Mouse (Mus musculus) left cerebral cortex, postnatal 14 days (tissue): ENCODE data around the gene Htr5b. TPM values are rescaled to one million over a fixed set of nuclear protein-coding genes. Genes with fewer than 3 reads are reported as not detected.
A peak's percentile ranks its signal among the peaks of the same experiment; 100 is the strongest.

Experiments used
- DNase-seq, 2 experiments: peaks; one replicate each; pipeline ENCODE4 v3.0.0; 2021 to 2022; ENCODE audit warnings: low spot score in 2 of 2, mixed read lengths in 1 of 2
- intact Hi-C: fragments of 180-260 bp; cut with DNase I; formaldehyde crosslinking; loops from one replicate; pipeline ENCODE4 v1.15.1; 2025
- total RNA-seq, 2 experiments: library from RNA; stranded (reverse); gene quantifications; 2 replicates each; pipeline ENCODE4 v1.2.3; 2021

Gene Htr5b
- total RNA-seq, 2 experiments from 2014 or later: 1.8 to 4.4 TPM

DNA sequence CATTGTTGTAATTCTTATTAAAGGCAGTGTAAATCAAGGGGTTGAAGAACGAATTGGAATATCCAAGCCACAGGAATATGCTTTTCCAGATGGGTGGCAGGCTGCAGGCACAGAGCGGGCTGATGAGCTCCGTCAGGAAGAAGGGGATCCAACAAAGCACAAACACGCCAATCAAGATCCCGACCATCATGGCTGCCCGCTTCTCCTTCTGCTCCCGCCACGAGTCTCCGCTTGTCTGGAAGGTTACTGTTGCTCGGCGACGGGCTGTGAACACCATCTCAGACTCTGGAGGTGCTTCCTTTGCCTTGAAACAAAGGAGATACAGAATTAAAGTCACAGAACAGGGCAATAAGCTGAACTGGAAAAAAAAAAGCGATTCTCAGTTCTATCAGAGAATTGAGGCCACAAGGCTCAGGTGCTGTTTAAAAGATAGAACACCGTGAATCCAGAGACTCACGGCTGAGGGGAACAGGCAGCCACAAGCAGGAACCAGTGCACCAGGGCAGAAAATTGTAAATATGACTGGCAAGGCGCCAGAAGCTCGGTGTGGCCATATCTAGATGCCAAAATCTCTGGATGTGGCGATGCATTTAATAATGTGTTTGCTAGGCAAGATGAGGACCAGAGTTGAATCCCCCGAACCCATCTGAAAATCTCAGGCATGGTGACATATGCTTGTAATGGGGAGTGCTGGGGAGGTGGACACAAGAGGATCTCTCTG, 17.7 kb downstream of the Htr5b start:
- intact Hi-C loops: no loop called here
- no peak for DNase-seq

DNA sequence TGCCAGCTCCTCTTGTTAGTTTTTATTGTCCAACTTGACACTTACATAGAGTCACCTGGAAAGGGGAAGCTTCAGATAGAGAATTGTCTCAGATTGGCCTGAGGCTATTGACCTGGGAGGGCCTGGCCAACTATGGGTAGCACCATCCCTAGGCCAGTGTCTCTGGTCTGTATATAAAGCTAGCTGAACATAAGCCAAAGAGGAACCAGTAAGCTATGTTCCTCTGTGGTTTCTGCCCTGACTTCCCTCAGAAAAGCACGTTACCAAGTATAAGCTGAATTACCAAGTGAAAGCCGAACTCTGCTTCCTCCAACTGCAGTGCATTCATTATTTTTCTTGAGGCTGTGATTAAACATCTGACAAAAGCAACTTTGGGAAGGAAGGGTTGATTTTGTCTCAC, 19.5 kb downstream of the Htr5b start:
- intact Hi-C loops: no loop called here
- no peak for DNase-seq

DNA sequence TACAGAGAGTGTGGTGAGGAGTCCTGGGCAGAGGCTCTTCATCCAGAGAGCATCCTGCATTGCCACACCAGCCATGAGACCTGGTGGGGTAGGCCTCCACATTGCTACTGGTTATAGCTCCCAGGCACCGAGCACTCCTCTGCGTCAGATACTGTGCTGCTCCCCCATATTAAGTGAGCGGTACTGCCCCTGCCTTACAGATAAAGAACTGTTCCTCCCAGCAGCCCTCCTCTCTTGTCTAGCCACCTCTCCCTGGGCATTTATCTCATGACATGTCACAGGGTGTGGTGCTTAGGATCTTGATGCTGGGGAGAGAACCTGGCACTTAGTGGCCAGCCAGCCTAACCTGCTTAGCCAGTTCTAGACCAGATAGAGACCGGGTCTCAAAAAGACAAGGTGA, 31.2 kb downstream of the Htr5b start:
- no peak for DNase-seq
- intact Hi-C loops: no loop called here

DNA sequence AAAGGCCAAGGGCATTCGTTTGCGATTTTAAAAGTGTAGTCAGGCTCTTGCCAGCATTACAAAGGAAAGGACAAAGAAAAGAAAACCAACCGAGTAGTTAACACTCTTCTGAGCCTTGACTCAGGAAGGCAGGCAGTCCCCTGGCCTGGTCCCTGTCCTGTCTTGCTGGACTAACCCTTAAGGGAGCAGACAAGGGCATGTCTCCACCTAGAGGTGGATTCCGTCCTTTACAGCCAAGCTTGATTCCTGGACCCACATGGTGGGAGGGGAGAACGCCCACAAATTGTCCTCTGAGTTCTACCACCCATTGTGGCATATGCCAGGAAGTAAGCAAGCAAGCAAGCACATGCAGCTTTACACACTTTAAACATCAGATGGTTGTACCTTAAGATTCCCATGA, 38.0 kb downstream of the Htr5b start:
- intact Hi-C loops: loop anchor here (5.0 kb wide), 1 partner anchor 43 kb away; no protein-coding TSS in a partner anchor
- peak; percentile 25 to 40 for DNase-seq

DNA sequence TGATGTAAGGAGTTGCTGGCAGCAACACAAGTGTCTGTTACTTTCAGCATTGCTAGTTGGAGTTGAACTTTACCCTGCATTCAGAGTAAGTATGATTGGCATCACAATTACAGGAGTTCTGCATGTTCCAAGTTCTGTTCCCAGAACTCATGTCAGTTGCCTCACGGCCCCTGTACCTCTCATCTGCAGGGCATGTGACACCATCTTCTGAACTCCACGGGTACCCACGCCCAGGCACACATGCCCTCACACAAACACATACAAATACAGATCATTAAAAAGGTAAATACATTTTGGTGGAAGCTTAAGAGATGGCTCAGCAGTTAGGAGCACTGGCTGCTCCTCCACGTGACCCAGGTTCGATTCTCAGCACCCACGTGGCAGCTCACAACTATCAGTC, 41.5 kb downstream of the Htr5b start:
- intact Hi-C loops: no loop called here
- DNase-seq: no peak

DNA sequence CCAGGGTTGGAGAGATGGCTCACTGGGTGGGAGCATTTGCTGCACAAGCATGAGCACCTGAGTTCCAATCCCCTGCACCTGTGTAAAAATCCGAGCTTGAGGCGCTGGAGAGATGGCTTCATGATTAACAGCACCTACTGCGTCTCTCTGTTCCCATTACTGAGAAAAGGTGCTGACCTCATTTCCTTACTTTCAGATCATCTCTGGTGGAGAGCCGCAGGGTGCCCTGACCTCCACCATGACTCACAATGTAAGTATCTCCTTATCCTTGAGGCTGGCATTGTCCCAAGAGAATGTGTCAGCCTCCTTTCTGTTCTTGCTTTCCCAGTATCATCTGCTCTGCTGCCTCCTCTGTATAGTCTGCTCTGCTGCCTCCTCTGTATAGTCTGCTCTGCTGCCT, 45.2 kb downstream of the Htr5b start:
- intact Hi-C loops: no loop called here
- DNase-seq: no peak

DNA sequence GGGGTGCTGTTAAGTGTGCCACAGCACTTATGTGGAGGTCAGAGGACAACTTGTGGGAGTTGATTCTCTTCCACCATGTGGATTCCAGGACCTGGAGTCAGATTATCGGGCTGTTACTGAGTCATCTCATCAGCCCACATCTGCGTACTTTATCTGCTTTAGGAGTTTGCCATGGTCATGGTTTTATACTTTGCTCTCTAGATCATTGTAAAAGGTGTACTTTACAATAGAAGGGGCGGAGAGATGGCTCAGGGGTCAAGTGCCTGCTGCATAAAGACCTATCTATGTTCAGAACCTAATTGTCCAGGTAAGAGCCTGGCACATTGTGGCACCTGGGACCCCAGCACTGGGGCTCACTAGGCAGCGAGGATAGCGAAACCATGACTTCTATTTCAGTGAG, 48.9 kb downstream of the Htr5b start:
- intact Hi-C loops: no loop called here
- DNase-seq: no peak

DNA sequence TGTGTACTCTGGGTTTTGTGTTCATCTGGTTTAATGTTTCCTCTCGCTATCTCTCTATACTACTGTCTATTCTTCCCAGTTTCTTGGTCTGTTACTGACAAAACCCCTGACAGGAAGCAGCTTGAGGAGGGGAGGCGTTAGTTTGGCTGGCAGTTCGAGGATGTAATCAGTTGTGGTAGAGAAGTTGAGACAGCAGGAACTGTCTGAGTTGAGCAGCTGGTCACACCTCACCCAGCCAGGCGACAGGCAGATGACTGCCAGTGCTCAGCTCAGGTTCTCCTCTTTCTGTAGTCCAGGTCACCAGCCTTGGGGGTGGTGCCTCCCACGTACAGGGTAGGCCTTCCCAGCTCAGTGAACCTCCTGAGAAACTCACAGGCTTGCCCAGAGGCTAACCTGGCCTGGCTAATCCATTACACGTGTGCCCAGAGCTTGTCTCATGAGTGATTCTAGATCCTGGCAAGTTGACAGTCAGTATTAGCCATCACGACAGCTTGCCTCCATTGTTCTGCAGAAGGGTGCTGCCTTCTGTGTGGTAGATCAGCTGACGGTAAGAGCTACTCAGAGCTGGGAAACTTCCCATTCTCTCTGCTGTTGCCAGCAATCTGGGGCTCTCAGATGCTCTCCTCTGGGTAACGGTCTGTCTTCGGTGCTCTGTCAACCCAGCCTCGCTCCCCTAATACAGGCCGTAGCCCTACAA, 49.8 kb downstream of the Htr5b start:
- DNase-seq: peak; percentile 21 to 57
- intact Hi-C loops: no loop called here

DNA sequence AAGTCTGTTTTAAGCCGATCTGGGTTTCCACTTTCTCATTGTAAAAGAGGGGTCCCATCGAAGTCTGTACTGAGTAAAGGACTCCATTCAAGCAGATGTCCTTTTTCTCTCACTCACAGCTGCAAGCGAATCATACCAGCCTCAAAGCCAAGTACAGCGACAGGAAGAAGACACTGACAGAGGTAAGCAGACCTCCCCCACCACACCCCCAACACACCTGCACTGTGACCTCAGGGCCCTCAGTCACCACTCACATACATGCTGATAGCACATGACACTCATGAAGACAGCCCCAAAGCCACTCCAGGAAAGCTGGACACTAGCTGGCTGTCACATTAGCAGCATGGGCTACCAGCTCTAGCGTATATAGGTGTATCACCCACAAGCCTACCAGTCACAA, 50.5 kb downstream of the Htr5b start:
- intact Hi-C loops: no loop called here
- no peak for DNase-seq

DNA sequence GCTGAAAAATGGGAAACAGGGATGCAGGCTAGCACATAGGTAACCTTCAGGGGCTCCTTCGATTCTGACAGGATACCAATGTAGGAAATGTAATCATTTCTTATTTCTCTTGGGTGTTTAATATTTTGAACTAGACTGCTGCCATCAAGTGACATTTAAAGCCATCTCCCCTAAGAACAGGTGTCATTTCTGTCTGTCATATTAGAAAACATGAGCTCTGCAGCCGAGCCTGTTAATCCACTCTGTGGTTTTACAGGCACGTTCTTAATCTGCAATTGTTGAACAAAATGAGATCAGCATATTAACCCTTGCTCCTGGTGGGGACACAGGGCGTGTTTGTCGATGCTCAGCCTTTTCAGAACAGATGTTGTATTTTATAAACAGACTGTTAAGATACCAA, 56.8 kb downstream of the Htr5b start:
- DNase-seq: no peak
- intact Hi-C loops: no loop called here

DNA sequence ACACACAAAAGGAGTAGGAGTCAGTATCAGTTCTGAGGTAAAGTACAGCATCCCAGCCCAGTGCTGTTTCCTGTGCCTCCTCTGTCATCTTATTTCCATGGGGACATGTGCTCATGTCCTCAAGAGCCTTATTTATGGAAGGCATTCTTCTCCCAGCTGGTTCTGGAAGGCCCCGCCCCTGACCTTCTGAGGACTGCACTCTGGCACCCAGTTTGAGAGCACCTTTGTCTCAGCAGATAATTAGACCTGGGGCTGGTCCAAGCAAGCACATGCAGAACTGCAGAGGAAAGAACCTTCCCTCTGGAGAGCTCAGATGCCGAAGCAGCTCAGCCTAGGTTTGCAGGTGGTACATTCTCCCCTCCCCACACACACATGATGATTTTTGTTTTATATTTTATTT, 60.0 kb downstream of the Htr5b start:
- no peak for DNase-seq
- intact Hi-C loops: no loop called here

DNA sequence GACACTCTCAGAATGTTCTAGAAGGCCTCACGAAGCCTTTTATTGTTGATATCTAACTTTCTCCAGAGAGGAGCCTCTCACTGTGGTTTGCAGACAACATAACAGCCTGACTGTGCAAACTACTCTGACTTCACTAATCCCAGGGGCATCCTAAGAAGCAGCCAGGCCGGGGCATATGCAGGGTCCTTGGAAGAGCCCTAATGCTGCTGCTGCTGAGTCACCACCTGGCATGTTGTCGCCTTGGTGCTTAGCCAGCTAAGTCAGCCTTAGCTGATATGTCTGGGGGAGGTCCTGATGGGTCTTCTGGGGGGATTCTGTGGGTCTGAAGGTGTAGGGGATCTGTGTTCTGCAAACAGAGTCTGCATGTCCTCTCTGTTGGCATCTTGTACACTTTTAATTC, 62.0 kb downstream of the Htr5b start:
- intact Hi-C loops: no loop called here
- DNase-seq: no peak

DNA sequence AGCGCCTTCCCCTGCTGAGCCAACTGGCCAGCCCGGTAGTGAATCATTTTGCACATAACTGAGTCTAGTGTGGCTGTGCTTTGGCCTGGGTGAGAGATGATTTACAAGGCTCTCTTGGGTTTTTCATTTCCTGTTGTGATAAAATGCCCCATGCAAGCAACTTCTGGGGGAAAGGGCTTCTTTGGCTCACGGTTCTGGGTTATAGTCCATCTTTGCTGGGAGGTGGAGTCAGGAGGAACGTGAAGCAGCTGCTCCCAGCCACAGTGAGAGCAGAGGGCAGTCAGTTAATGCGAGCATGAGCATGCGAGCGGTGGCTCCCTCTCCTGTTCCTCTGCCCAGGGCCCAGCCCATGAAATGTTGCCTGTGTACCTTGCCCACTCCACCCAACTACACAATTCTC, 64.5 kb downstream of the Htr5b start:
- intact Hi-C loops: no loop called here
- no peak for DNase-seq

DNA sequence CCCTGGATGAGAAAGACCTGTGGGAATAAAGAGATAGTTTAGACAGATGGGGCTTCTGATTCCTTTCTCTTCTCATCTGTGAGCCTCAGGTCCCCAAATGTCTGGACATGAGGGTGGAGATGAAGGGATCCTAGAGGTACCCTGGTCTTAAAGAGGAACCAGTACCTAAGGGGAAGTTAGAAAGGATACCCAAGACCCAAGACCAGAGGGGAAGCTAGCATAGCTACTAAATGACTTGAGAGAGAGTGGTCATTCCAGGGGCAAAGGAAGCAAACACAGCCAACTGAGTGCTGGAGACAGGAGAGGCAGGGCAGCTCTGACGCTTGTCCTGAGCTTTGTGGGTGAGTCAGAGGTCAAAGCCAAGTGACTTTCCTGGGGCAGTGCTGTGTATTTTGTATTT, 65.6 kb downstream of the Htr5b start:
- intact Hi-C loops: no loop called here

DNA sequence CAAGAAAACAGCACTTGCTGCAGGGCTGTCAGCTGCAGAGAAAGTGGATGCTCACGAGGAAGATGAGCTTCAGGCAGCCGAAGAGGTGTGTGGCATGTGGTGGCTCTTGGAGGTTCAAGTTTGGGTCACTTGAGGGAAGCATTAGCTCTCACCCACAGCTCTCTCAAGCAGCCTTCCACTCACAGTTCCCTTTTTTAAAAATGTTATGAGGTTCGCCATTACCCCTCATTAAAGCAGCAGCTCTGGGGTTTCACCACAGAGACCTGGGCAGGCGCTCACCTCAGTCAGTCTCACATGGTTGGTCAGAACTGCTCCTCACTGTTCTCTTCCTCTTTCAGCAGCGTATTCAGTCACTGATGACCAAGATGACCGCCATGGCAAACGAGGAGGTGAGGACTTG, 66.4 kb downstream of the Htr5b start:
- DNase-seq: no peak
- intact Hi-C loops: no loop called here

More for the DNA sequence above, 65.6 kb downstream of the Htr5b start:
- DNase-seq: no peak

DNA sequence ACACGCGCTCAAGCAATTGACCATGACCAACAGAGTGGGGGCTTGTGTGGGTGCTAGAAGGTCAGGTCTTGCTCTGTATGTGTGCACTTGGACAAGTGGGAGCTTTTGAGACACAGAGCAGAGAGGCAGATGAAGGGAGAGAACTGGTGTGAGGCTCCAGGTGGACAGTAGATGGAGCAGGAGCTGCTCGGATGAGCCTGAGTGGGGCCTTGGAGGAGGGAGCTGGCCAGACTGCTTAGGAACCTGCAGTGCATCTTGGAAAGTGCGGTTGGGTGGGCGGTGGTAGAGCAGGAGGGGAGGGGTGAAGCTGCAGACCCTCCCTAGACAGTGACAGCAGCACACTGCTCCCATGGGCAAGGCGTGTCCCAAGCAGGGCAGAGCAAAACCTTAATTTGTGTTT, 68.2 kb downstream of the Htr5b start:
- peak; percentile 36 to 38 for DNase-seq
- intact Hi-C loops: no loop called here

Other genes with a start within 250 kb of the Htr5b start
- gene Insig2, start 195.9 kb downstream of the Htr5b start, total RNA-seq: 10 to 100 TPM; 41.1 to 43.8 TPM
- 10 to 100 TPM; 19.7 to 23.4 TPM for gene Ccdc93, start 97.4 kb downstream of the Htr5b start, total RNA-seq
- gene Ddx18, start 39.5 kb upstream of the Htr5b start, total RNA-seq: 10 to 100 TPM; 23.4 to 23.5 TPM